Mouse (Mus musculus): Measurements from ENCODE around the gene Tmem143.
"Not testable (repeated sequence)": the region's sequence is repeated elsewhere in the genome, so short reads cannot be mapped to it uniquely, and the experiment has no call there.

The Tmem143 gene

DNA sequence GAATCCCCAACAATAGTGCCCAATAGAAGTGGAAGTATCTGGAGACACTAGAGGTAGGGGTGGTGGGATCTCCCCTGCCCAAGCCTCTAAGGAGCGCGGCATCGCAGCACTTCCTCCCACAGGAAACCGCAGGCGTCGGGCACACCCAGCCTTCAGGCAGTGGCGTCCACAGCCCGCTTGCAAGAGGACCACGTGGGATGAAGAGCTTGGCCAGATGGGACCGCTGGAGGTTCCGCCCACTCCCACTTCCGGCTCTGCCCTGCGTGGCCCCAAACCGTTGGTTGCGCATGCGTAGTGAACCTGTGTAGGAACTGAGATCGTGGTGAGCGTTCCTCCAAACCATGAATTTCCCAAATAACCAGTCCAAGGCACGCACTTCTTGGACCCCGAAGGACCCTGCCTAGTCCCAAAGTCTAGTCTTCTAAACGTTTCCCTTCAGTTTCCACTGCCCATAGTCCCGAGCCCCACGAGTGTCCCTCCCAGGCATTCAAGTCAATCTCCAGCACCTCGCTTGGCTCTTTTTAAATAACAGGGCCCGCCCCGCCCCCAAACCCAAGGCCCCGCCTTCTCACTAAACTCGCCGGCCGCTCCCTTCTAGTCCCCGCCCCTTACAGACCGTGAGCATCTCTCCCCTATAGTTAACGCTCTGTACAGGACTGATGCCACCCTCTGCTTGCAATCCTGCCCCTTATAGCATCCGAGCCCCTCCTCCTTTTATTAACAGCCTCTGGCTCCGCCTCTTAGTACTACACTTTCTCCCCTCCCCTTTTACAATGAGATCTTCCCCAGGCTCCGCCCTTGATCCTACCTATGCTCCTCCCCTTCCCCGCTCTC lies 26.4 kb downstream of the Tmem143 start:
- peak; percentile 93 to 95 for DNase-seq (ENCODE audit: low spot score in 2 of 2)

DNA sequence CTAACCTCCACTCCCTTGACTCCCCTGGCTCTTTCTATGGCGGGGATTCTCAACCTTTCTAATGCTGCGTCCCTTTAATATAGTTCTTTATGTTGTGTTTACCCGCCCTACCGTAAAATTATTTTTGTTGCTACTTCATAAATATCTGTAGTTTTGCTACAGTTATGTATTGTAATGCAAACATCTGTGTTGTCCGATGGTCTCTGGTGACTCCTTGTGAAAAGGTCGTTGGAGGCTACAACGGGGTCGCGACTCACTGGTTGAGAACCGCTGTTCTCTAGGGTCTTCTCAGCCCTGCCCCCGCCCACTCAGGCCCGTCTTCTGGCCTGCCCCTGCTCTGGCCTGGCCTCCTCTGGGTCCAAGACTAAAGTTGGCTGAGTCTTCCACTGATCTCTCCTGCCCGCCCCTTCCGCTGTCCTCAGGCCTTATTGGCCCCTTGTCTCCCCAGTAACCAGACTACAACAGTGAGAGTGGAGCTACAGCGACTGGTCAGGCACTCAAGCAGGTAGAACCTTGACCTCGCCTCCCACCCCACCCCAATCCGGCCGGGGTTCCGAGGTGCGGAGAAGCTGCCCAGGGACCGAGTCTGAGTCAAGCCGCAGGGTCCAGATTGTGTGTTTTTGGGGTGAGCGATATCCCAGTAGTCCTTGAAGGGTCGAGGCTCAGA lies 27.2 kb downstream of the Tmem143 start, which contains the start of gene Ccdc114:
Gene Ccdc114 (plus strand): TSS at position 311 of the 667 bp plus-strand sequence.
- DNase-seq (ENCODE audit: low spot score in 2 of 2) = peak; percentile 67 to 83

DNA sequence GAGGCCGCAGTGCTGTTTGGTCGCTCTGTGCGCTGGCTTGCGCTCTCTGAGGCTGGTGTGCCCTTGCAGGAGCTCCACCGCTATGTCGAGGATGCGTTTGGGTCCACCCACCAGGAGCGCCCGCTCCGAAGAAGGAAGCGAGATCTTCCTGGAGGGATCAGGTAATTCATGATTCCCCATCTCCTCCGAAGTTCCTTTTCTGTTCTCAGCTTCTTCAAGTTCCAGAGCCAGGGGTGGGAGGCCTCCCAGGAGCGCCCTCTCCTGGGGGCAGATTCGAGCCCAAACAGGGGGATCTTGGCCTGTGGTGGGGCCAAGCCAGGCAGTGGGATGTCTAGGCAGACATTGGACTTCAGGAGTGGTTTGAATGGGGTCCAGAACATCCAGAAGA lies 27.7 kb downstream of the Tmem143 start:
- peak; percentile 51 to 77 for DNase-seq (ENCODE audit: low spot score in 2 of 2)

DNA sequence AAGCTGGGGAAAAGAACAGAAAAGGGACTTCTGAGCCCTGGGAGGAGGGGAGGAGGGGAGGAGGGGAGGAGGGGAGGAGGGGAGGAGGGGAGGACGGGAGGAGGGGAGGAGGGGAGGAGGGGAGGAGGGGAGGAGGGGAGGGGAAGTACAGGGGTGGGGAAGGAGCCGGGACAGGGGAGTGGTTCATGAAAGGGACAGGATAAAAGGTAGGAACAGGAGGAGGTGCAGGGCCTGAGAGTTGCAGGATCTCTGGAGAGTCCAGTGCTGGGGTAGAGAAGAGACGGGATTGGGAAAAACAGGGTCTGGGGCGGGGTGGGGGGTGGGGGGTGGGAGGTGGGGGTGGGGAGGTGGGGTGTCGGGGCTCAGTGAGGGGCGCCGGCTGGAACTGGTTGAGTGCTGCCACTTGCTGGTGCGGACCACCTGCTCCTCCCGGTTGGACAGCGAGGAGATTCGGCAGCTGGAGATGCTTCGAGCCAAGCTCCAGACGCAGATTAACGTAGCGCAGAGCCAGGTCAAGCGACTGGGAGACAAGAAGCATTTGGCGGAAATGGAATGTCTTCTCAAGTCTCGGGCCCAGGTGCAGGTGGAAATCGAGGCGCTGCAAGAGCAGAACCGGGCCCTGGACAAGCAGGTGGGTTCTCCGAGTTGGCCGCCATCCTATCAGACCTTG lies 32.0 kb downstream of the Tmem143 start:
- DNase-seq (ENCODE audit: low spot score in 2 of 2) = peak in 1 of 2 experiments; percentile 53

DNA sequence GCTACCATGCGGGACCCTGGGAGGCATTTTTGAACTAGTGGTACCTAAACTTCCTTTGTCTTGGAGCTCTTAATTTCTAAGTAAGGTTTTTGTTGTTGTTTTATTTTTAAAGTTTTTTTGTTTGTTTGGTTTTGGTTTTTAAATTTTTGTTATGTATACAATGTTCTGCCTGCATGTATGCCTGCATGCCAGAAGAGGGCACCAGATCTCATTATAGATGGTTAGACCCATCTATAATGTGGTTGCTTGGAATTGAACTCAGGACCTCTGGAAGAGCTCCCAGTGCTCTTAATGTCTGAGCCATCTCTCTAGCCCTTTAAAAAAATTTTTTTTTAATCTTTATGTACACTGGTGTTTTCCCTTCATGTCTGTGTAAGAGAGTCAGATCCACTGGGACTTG lies 32.9 kb downstream of the Tmem143 start:
- no peak for DNase-seq (ENCODE audit: low spot score in 2 of 2)

DNA sequence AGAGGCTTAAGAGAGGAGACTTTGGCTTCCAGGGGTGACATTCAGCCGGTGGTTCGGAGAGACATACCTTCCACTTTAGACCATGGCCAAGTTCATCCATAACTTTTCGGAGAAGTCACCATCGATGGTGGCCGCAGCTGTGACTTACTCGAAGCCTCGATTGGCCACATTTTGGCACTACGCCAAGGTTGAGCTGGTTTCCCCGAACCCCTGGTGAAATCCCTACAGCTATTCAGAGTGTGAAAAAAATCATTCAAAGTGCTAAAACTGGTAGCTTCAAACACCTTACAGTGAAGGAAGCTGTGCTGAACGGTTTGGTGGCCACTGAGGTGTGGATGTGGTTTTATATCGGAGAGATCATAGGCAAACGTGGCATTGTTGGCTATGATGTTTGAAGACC lies 37.0 kb downstream of the Tmem143 start:
- DNase-seq (ENCODE audit: low spot score in 2 of 2) = not testable (repeated sequence)

DNA sequence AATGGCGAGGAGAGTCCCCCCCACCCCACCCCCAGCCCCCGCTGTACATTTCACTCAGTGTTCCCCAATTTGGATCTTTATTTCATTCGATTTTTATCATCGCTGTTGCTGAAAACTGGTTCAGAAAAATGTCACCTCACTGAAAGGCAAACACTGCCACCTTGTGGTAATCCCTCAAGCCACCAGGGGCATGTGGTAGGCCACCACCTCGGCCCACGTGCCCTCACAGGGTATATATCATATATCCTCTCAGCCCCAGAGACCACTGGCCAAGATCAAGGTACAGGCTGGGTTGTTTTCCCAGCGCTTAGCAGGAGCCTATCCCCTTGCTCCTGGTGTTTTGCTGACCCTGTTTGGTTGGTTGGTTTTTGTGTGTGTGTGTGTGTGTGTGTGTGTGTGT lies 38.4 kb downstream of the Tmem143 start:
- peak; percentile 63 to 85 for DNase-seq (ENCODE audit: low spot score in 2 of 2)

DNA sequence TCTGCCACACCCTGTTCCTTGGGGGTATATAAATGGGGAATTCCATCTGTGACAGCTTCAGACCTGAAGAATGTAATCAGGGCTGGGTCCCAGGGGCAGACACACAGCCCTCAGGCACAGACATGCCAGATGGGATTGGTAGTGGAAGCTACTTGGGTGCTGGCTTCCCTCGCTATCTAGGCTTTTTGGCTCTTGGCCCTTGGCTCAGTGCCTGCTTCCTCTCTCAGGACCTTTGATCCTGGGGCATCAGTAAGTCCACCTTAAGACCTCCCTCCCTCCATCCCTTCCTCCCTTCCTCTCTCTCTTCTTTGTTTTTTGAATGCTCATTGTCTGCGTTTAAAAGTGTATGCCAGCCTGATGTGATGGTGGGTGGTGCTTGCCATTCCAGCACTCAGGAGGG lies 43.1 kb downstream of the Tmem143 start:
- DNase-seq (ENCODE audit: low spot score in 2 of 2) = no peak

DNA sequence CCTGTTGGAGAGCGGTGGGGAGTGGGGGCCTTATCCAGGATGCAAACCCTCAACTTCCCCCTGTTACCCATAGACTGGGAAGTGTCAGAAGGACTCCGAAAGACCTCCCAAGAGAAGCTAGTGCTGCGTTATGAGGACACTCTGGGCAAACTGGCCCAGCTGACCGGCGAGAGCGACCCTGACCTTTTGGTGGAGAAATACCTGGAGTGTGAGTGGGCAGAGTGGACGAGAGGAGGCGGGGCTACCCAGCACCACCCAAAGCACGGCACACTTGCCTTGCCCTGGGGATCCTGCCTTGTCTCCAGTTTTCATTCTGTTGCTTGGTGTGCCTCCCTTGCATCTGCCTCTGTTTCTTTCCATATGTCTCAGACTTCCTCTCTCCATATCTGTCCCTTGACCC lies 45.2 kb downstream of the Tmem143 start:
- DNase-seq (ENCODE audit: low spot score in 2 of 2) = no peak

DNA sequence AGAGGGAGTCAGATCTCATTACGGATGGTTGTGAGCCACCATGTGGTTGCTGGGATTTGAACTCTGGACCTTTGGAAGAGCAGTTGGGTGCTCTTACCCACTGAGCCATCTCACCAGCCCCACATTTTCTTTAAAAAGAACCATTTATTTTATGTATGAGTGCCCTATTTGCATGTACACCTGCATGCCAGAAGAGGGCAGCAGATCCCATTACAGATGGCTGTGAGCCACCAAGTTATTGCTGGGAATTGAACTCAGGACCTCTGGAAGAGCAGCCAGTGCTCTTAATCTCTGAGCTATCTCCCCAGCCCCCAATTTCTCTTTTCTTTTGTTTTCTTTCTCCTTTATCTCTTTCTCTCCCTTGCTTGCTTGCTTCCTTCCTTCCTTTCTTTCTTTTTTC lies 46.5 kb downstream of the Tmem143 start:
- not testable (repeated sequence) for DNase-seq (ENCODE audit: low spot score in 2 of 2)

DNA sequence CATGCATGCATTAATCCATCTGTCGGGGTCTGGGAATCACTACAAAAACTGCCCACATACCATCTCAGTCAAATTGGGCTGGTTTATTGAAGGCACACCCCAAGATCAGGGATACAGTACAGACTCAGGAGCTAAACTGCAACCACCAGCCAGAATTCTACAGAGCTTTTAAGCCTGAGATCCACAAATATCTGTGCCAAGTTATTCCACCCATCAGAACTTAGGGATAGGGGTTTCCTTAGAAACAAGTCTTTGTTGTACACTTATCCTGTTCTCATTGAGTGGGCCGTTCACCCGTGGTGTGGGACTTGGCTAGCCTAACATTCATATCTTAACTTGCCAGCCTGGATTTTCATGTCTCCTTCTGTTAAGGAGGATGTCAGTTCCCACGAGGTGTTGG lies 52.3 kb downstream of the Tmem143 start:
- DNase-seq (ENCODE audit: low spot score in 2 of 2) = no peak

DNA sequence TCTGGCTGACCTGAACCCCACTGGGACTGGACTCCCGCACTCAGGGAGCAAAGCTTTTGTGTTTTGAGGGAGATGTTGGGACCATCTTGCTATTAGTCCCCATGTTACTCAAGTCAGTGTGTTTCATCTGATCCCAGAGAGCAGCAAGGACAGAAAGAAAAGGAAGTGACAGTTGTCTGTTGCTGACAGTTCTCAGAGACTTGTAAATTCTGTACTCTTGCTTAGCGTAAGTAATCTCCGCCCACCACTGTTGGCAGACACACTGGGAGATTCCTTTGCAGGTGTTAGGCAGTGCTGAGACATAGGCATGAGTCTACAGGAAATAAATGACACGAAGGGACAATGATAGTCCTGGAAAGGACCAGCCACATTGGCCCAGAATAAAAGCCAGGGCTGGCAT lies 59.9 kb downstream of the Tmem143 start:
- no peak for DNase-seq (ENCODE audit: low spot score in 2 of 2)

Data from spleen, postnatal 4 days (tissue).